Mouse (Mus musculus) left cerebral cortex, adult 11 months (tissue): ENCODE measurements around the gene Slit1.

Experiments
- DNase-seq: peaks from one replicate; pipeline ENCODE4 v3.0.0; 2022; ENCODE audit warnings: low spot score

The Slit1 gene

GRCm38 (mm10) chr19:41724831-41725470, 18.5 kb downstream of the Slit1 start:
- no peak for DNase-seq

DNA sequence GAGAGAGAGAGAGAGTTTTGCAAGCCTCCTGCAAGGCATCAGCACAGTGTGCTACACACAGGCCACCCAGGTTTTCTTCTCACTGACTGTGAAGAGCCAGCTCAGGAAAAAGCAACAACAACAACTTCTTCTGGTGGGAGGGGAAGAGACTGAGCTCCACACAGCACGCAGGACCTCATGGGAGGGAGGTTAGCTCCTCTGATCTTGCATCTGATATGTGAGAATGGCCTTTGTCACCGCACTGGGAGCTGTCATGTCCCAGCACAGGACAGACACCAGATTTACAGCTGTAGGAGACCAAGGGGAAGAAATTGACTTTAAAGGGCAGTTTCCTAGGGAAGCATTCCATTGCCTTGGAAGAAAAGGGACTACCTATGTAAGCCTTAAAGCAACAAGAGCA, 20.1 kb downstream of the Slit1 start:
- DNase-seq: no peak

- DNase-seq: no peak
Measured at GRCm38 (mm10) chr19:41719436-41719835, 24.0 kb downstream of the Slit1 start.

GRCm38 (mm10) chr19:41716233-41717218, 26.9 kb downstream of the Slit1 start:
- DNase-seq: no peak

- no peak for DNase-seq
Measured at GRCm38 (mm10) chr19:41714431-41714917, 29.0 kb downstream of the Slit1 start.

- DNase-seq: no peak
Measured at GRCm38 (mm10) chr19:41712829-41713228, 30.6 kb downstream of the Slit1 start.

DNA sequence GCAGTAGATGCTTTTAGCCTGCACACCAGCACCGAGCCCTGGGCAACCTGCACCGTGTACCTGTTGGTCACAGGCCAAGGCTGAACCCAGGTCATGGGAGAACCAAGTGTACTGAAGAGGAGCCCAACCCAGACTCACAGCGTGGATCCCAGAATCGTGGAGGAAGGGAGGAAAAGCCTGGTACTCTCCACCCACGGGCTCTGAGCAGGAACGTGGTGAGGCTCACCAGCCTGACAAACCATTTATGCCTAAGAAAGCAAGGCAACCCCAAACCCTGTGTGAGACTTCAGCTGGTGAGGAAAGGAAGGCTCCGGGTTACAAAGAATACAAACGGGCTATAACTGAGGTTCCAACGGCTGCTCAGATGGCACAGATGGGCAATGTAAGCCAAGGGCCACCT, 31.8 kb downstream of the Slit1 start:
- DNase-seq: no peak

GRCm38 (mm10) chr19:41709497-41710165, 33.8 kb downstream of the Slit1 start:
- DNase-seq: no peak

DNA sequence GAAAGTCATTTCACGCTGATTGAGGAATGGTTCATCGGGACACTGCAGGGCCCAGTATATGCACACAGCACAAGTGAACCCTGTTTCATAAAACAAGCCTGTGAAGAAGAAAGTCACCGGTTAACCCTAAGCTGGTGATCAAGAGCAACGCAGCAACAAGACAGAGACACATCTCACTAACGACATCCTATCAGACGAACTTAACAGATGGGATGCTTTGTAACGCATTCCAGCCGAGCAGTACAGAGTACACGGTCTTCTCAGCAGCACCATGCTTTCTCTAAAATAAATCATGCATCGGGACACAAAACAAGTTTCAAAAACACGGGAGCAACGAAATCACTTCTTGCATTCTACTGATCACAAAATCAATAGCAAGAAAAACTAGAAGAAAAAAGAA, 35.6 kb downstream of the Slit1 start:
- no peak for DNase-seq

GRCm38 (mm10) chr19:41706094-41706828, 37.2 kb downstream of the Slit1 start:
- no peak for DNase-seq

DNA sequence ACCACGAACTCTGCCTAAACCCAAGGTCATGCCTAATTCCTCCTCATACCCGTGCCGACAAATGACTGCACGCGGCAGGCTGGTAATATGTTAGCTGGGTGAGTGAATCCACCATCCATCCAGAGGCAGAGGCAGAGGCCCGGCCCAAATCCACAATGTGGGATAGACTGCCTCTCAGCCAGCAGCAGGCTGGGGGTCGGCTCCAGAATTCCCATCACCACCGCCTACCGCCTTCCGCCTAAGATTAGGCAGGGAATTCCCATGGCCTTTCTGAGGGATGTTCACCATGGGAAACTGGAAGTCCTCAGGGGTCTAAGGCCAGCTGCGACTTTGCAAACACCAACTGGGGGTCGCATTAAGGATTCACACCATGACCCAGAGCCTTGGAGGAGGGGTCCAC, 38.0 kb downstream of the Slit1 start:
- no peak for DNase-seq

- no peak for DNase-seq
Measured at GRCm38 (mm10) chr19:41702638-41703037, 40.8 kb downstream of the Slit1 start.

GRCm38 (mm10) chr19:41698857-41699424, 44.5 kb downstream of the Slit1 start:
- DNase-seq: no peak

DNA sequence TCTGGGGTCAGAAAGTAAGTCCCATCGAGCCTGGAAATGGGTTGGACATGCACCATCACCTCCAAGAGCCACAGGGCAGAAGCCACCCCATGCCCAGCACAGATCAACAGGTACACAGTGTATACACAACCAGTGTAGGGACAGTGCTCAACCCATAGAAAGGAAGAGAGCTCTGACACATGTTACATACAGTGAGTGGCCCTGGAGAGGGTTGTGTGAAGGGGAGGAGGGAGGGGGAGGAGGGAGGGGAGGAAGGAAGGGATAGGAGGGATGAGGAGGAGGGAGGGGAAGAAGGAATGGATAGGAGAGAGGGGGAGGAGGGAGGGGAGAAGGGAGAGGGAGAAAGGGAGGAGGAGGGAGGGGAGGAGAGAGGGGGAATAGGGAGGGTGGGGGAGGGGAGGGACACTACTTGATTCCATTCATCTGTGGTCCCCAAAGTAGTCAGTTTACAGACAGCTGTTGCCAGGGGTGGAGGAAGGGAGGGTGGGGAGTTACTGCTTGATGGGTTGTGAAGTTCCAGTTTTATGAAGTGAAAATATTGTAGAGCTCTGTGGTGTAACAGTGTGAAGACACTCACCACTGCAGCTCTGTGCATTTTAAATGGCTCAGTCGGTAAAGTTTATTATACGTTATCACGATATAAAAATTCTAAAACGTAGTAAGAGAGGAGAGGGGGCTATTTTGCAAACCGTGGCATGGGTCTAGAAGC, 45.5 kb downstream of the Slit1 start:
- DNase-seq: no peak

DNA sequence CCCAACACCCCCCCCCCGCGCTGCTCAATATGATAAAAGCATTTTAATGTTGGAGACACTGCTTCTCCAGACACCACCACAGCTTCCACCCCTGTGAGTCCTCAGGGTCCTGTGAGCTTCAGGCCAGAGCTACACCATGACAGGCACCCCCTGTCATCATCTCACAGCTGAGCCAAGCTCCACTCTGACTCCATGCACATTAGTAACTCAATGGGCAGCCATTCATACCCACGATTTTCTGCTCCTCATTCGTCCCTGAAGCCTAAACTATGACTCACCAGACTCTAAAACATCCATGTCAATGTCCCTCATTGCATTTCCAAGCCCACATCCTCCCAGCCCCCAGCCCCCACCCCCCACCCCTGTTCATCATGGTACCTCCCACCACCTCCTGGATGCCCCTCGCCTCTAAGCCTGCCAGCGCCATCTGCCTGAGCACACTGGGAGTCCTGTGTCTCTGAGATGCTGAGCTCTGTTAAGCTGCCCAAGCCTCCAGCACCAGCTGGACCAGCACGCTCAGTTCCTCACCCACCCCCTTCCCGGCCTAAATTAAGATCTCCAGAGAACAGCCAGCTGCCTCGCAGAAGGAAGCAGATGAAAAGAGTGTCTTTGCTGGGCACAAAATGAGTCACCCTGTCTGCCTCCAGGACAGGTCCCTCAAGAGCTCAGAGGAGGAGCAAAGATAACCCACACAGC, 46.2 kb downstream of the Slit1 start:
- DNase-seq: peak; percentile 84

GRCm38 (mm10) chr19:41696443-41696842, 47.0 kb downstream of the Slit1 start:
- no peak for DNase-seq

- no peak for DNase-seq
Measured at GRCm38 (mm10) chr19:41695046-41695445, 48.4 kb downstream of the Slit1 start.

- no peak for DNase-seq
Measured at GRCm38 (mm10) chr19:41694610-41695009, 48.9 kb downstream of the Slit1 start.

DNA sequence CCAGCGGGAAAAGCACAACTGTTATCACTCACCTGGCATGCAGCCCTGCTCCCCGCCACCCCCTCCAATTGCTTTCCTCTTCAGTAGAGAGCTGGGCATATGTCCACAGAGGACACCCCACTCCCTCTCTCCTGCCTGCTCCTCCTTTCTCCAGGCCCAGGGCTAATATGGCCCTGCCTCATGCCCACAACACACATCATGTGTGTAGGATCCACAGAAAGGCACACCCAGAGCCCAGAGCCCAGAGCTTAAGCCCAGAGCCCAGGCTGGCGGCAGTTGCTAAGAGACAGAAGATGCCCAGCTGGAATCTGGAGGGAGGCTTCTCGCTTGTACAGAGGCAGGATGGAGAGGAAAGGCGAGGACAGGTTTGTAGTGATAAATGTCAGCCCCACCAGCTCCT, 49.7 kb downstream of the Slit1 start:
- no peak for DNase-seq

DNA sequence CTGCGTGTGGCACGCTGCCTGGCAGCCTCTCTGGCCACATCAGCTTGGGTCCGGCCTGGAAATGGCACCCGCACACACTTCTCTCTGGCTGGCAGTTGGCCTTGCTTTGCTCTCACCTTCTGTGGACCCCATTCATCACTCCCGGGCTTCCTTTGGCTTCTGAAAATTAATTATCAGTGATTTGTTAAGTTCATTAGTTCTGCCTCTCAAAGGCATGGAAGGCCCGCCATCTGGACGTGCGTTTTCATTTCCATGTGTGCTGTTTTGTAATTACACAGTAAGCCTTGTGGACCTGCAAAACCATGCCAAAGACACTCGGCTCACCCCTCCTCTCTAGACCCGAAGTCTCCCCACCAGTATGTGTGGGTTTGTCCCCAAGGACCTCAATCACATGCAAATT, 53.4 kb downstream of the Slit1 start:
- DNase-seq: no peak
